Mouse (Mus musculus) testis, adult 2 months (tissue): ENCODE data around the gene Kcnk5.

Source experiments
- CTCF ChIP-seq: fragments of 200-500 bp; IDR thresholded peaks from 2 replicates; pipeline ENCODE4 v1.5.1; 2012; ENCODE audit warnings: low read depth, mild to moderate bottlenecking, inconsistent platforms, low read length, moderate library complexity; ENCODE audit not compliant: control insufficient read depth, insufficient read depth, insufficient replicate concordance
- POLR2A ChIP-seq: fragments of 200-500 bp; IDR thresholded peaks from 2 replicates; pipeline ENCODE4 v1.6.1; 2012; ENCODE audit warnings: low read depth, mild to moderate bottlenecking, inconsistent platforms, low read length, moderate library complexity; ENCODE audit not compliant: control insufficient read depth

GRCm38 (mm10) chr14:20223253-20223652 is 41.6 kb upstream of the Kcnk5 start:
- no peak for TF ChIP-seq POLR2A
- TF ChIP-seq CTCF: no peak
